In genomic region chr3:51417485-51417884, GRCm38 (mm10) we compare ENCODE assay signal across 9 mouse cellular contexts. TPM values are rescaled to one million over a fixed set of nuclear protein-coding genes. Genes with fewer than 3 reads are reported as not detected.
DNase-seq lines count a peak whose midpoint lies in the region; ATAC-seq and TF ChIP-seq lines count a peak whose summit lies in the region.
"Had no signal": no experiment of that assay in that cellular context is flagged by ENCODE, and none has a peak within 500 bp of the region (broad histone marks: within the 10 kb centered on the region; RNA-seq: fewer than 3 reads in every experiment).

No protein-coding gene starts in this region.

- WGBS in heart, embryonic 10.5 days, result 53% methylated on average over 2 of the region's 2 CpGs
- WGBS in forebrain, embryonic 16.5 days, result 49% methylated on average over 2 of the region's 2 CpGs
- WGBS in liver, postnatal 0 days (ENCODE audit: insufficient replicate concordance), result 48% methylated on average over 2 of the region's 2 CpGs

- peaks cover 16% of the 10 kb centered on the region for H3K4me1 ChIP-seq in heart, embryonic 10.5 days
- peaks cover 26% of the 10 kb centered on the region for H3K4me1 ChIP-seq in forebrain, embryonic 16.5 days (replicated peaks; ENCODE audit: control insufficient read depth, insufficient read depth, low read length)
- H3K4me1 ChIP-seq in liver, postnatal 0 days (ENCODE audit: insufficient read depth), result peaks cover 29% of the 10 kb centered on the region

- H3ac ChIP-seq in C2C12 (ENCODE audit: control insufficient read depth, insufficient read length, low read depth), result no peak overlapping the region

- no peak overlapping the region for H3K27ac ChIP-seq in heart, embryonic 10.5 days
- no peak overlapping the region for H3K27ac ChIP-seq in forebrain, embryonic 16.5 days (ENCODE audit: low read length)
- no peak overlapping the region for H3K27ac ChIP-seq in liver, postnatal 0 days (ENCODE audit: low read depth)

- H3K4me2 ChIP-seq in forebrain, embryonic 16.5 days (ENCODE audit: low read length), result peak overlapping the region; percentile 72
- H3K4me2 ChIP-seq in liver, postnatal 0 days (ENCODE audit: low read depth, low read length), result peak overlapping the region; percentile 80

- ATAC-seq in forebrain, embryonic 16.5 days, result no peak
- ATAC-seq in liver, postnatal 0 days, result no peak

- H3K9me3 ChIP-seq in heart, embryonic 10.5 days, result no peaks in the 10 kb centered on the region
- no peaks in the 10 kb centered on the region for H3K9me3 ChIP-seq in forebrain, embryonic 16.5 days (ENCODE audit: control insufficient read depth, low read length)
- H3K9me3 ChIP-seq in liver, postnatal 0 days (ENCODE audit: low read length), result no peaks in the 10 kb centered on the region

- DNase-seq in heart, embryonic 10.5 days (ENCODE audit: low spot score), result no peak
- no peak for DNase-seq in heart, adult 9 months (ENCODE audit: low spot score in 2 of 2)
- no peak for DNase-seq in liver, postnatal 0 days
- DNase-seq in right cerebral cortex, adult 18-20 months, result no peak
- no peak for DNase-seq in adrenal gland, adult 8-10 months
- DNase-seq in adrenal gland, adult (ENCODE audit: inconsistent age in 2 of 2, low spot score in 1 of 2), result no peak

- peaks cover 83% of the 10 kb centered on the region for H3K79me2 ChIP-seq in C2C12 (ENCODE audit: control insufficient read depth, insufficient read depth)

- H3K36me3 ChIP-seq in heart, embryonic 10.5 days, result 0 out of 2 replicates have a peak, but pooled peaks cover 2% of the 10 kb centered on the region
- H3K36me3 ChIP-seq in C2C12 (ENCODE audit: control insufficient read depth, insufficient read depth), result peaks cover 38% of the 10 kb centered on the region
- no peaks in the 10 kb centered on the region for H3K36me3 ChIP-seq in forebrain, embryonic 16.5 days (ENCODE audit: control insufficient read depth, insufficient read depth)
- H3K36me3 ChIP-seq in liver, postnatal 0 days (replicated peaks; ENCODE audit: insufficient read depth, low read length), result no peaks in the 10 kb centered on the region

- peak overlapping the region; percentile 100 for H3K4me3 ChIP-seq in heart, embryonic 10.5 days
- peak overlapping the region; percentile 93 for H3K4me3 ChIP-seq in C2C12 (ENCODE audit: insufficient read depth, poor library complexity, severe bottlenecking)
- peak overlapping the region; percentile 97 for H3K4me3 ChIP-seq in forebrain, embryonic 16.5 days (replicated peaks; ENCODE audit: low read length)
- H3K4me3 ChIP-seq in liver, postnatal 0 days (ENCODE audit: low read depth, low read length), result peak overlapping the region; percentile 91

- H3K79me3 ChIP-seq in C2C12 (ENCODE audit: low read depth), result peaks cover 71% of the 10 kb centered on the region

- TF ChIP-seq CTCF in C2C12 (IDR thresholded peaks at IDR 0.05; ENCODE audit: control insufficient read depth, insufficient read depth, insufficient read length), result no peak
- TF ChIP-seq CTCF in liver, postnatal 0 days (IDR thresholded peaks at IDR 0.05; ENCODE audit: low read depth), result peak; percentile 12; the same call in 1 of the 2 replicates

- no peaks in the 10 kb centered on the region for H3K27me3 ChIP-seq in heart, embryonic 10.5 days (ENCODE audit: insufficient read depth, poor library complexity, severe bottlenecking)
- H3K27me3 ChIP-seq in C2C12 (ENCODE audit: control insufficient read depth, insufficient read depth, insufficient read length), result no peaks in the 10 kb centered on the region
- no peaks in the 10 kb centered on the region for H3K27me3 ChIP-seq in forebrain, embryonic 16.5 days (replicated peaks; ENCODE audit: control insufficient read depth, insufficient read depth, low read length)
- no peaks in the 10 kb centered on the region for H3K27me3 ChIP-seq in liver, postnatal 0 days (ENCODE audit: insufficient read depth, low read length)

- no peak overlapping the region for H3K9ac ChIP-seq in forebrain, embryonic 16.5 days (replicated peaks; ENCODE audit: low read depth, low read length)
- no peak overlapping the region for H3K9ac ChIP-seq in liver, postnatal 0 days (replicated peaks)

- TF ChIP-seq EP300 in liver, postnatal 0 days (IDR thresholded peaks at IDR 0.05; ENCODE audit: low read depth), result no peak

TF ChIP-seq in C2C12, 6 proteins besides CTCF, POLR2A, EP300 and RAD21:
- TF ChIP-seq MAX (IDR thresholded peaks at IDR 0.05), result no peak
- TF ChIP-seq FOSL1 (IDR thresholded peaks at IDR 0.05; ENCODE audit: insufficient read depth, low read length, poor library complexity, severe bottlenecking), result no peak
- no peak for TF ChIP-seq MYOG (IDR thresholded peaks at IDR 0.05; ENCODE audit: control insufficient read depth, extremely low read depth, insufficient read length)
- TF ChIP-seq CEBPB (IDR thresholded peaks at IDR 0.05; ENCODE audit: low read depth), result no peak
- TF ChIP-seq MYOD1 (IDR thresholded peaks at IDR 0.05; ENCODE audit: control insufficient read depth, insufficient read length, low read depth), result no peak
- TF ChIP-seq USF1 (IDR thresholded peaks at IDR 0.05; ENCODE audit: low read depth), result no peak

RNA-seq across cellular contexts. Expression of gene Naa15, which starts 2.5 kb away (rescaled TPM):
- polyA plus RNA-seq in heart, embryonic 10.5 days (2016; fragmentation: Nextera tagmentation; extraction: Ambion mirVana), result 52.2 and 58.3 TPM in 2 replicates
- polyA plus RNA-seq in C2C12 (2012; fragmentation: generic; extraction: Trizol), result 13.3 TPM
- polyA plus RNA-seq in forebrain, embryonic 16.5 days (2015; fragmentation: Nextera tagmentation; extraction: Ambion mirVana), result 49.9 and 56.5 TPM in 2 replicates
- polyA plus RNA-seq in liver, postnatal 0 days (2015; fragmentation: Nextera tagmentation; extraction: Ambion mirVana), result 11.3 and 11.9 TPM in 2 replicates
- total RNA-seq in adrenal gland, adult 8-10 months (2022), result 10 to 100 TPM; 53.1 to 65.3 (median 59.3) TPM

RNA-seq across cellular contexts. Expression of gene Ndufc1, which starts 8.7 kb away (rescaled TPM):
- polyA plus RNA-seq in heart, embryonic 10.5 days (2016; fragmentation: Nextera tagmentation; extraction: Ambion mirVana), result 874 and 1,125 TPM in 2 replicates
- 473 TPM for polyA plus RNA-seq in C2C12 (2012; fragmentation: generic; extraction: Trizol)
- polyA plus RNA-seq in forebrain, embryonic 16.5 days (2015; fragmentation: Nextera tagmentation; extraction: Ambion mirVana), result 619 and 639 TPM in 2 replicates
- 766 and 780 TPM in 2 replicates for polyA plus RNA-seq in liver, postnatal 0 days (2015; fragmentation: Nextera tagmentation; extraction: Ambion mirVana)
- 100 to 1,000 TPM; 425 to 852 (median 611) TPM for total RNA-seq in adrenal gland, adult 8-10 months (2022)

RNA-seq across cellular contexts. Expression of gene Mgarp, which starts 20.9 kb away (rescaled TPM):
- polyA plus RNA-seq in heart, embryonic 10.5 days (2016; fragmentation: Nextera tagmentation; extraction: Ambion mirVana), result 20.6 and 21.1 TPM in 2 replicates
- 0.23 TPM for polyA plus RNA-seq in C2C12 (2012; fragmentation: generic; extraction: Trizol)
- 0.44 and 1.4 TPM in 2 replicates for polyA plus RNA-seq in forebrain, embryonic 16.5 days (2015; fragmentation: Nextera tagmentation; extraction: Ambion mirVana)
- polyA plus RNA-seq in liver, postnatal 0 days (2015; fragmentation: Nextera tagmentation; extraction: Ambion mirVana), result 0.34 and 0.60 TPM in 2 replicates
- 1,000 to 10,000 TPM in 3 of 4 experiments, 100 to 1,000 TPM in 1; 688 to 1,713 (median 1,219) TPM for total RNA-seq in adrenal gland, adult 8-10 months (2022)
- total RNA-seq: megakaryocyte progenitor cell, adult 5-6 weeks had no signal
